Mouse (Mus musculus): ENCODE data around the gene Crnkl1.

The Crnkl1 gene

DNA sequence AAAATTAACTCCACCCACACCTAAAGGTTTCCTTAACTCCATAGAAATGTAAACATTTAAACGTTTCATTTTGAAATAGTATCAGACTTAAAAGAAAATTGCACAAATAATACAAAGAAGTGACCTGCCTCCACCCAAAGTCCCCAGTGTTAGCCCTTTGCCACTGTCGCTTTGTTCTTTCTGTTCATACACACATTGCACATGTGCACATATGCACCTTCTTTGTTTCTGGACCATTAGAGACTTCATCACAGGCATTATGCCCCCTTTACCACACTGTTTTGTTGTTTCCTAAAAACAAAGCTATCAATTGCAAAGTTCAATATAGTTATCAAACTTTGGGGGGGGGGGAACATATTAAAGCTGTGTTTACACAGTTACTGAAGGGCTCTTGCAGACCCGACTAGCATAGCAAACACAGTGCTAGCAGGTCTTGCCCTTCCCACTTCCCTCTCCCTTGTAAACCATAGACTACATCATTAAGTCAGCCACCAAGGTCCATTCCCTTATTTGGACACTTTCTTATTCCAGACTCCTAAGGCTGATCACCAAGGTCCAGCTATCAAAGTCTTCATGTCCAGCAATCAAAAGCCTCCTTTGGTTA lies 59.8 kb downstream of the Crnkl1 start:
- DNase-seq (ENCODE audit: low spot score in 2 of 2): no peak

DNA sequence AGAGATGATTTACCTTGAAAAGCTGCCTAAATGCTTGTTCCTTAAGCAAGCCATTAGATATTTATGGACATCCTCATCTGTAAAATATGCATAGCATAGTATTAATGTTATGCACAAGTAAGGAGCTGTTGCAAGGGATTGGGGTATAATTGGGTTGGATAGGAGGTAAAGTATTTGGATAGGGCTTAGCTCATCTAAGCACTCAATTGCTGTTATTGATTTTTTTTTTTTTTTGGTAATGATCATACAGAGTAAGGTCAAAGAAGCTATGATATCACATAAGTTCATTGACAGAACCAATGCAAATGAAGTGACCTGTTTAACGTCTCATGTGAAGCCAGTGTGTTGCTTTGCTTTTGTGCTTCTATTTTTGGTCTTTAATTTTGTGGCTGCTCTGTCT lies 60.9 kb downstream of the Crnkl1 start:
- DNase-seq (ENCODE audit: low spot score in 2 of 2): no peak

DNA sequence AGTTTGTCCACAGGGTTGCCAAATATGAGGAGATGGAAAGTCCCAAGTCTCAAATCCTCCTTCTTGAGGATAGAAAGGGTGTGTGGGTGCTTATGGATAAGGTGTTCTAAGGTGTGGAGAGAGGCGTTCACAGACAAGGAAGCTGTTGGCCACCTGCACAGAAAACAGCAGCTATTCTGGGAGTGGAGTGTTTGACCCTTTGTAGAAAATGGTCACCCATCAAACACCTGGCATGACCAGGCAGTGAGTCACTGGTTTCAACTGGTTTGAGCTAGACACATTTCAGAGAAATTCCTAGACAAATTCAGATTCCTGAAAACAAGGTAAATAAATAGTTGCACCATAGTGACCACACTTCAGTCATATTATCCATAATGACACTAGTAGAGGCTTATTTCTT lies 62.7 kb downstream of the Crnkl1 start:
- DNase-seq (ENCODE audit: low spot score in 2 of 2): no peak

GRCm38 (mm10) chr2:145871308-145871707 lies 63.5 kb downstream of the Crnkl1 start:
- no peak for DNase-seq (ENCODE audit: low spot score in 2 of 2)

All from left cerebral cortex, adult 9 months (tissue).